Mouse (Mus musculus) testis, adult 2 months (tissue): ENCODE results near the gene Clic3. TPM values are rescaled to one million over a fixed set of nuclear protein-coding genes. Genes with fewer than 3 reads are reported as not detected.

Source experiments
- H3K27ac ChIP-seq: fragments of 200-500 bp; 2 replicates; pipeline ENCODE4 v1.5.1; 2012; ENCODE audit warnings: low read depth, low read length; ENCODE audit not compliant: control insufficient read depth, insufficient read depth
- H3K27me3 ChIP-seq: fragments of 200-500 bp; 2 replicates; pipeline ENCODE4 v1.6.1; 2012; ENCODE audit warnings: mild to moderate bottlenecking, low read length, moderate library complexity; ENCODE audit not compliant: control insufficient read depth, insufficient read depth
- H3K36me3 ChIP-seq: fragments of 200-500 bp; 2 replicates; pipeline ENCODE4 v1.6.1; 2012; ENCODE audit warnings: mild to moderate bottlenecking, low read length; ENCODE audit not compliant: control insufficient read depth, insufficient read depth
- H3K4me1 ChIP-seq: fragments of 200-500 bp; 2 replicates; pipeline ENCODE4 v1.6.1; 2012; ENCODE audit warnings: low read length; ENCODE audit not compliant: control insufficient read depth, insufficient read depth
- H3K4me3 ChIP-seq: fragments of 200-500 bp; 2 replicates; pipeline ENCODE4 v1.5.1; 2012; ENCODE audit warnings: low read depth, mild to moderate bottlenecking, low read length, moderate library complexity, mixed read lengths; ENCODE audit not compliant: control insufficient read depth
- CTCF ChIP-seq: fragments of 200-500 bp; IDR thresholded peaks from 2 replicates; pipeline ENCODE4 v1.5.1; 2012; ENCODE audit warnings: low read depth, mild to moderate bottlenecking, inconsistent platforms, low read length, moderate library complexity; ENCODE audit not compliant: control insufficient read depth, insufficient read depth, insufficient replicate concordance
- POLR2A ChIP-seq: fragments of 200-500 bp; IDR thresholded peaks from 2 replicates; pipeline ENCODE4 v1.6.1; 2012; ENCODE audit warnings: low read depth, mild to moderate bottlenecking, inconsistent platforms, low read length, moderate library complexity; ENCODE audit not compliant: control insufficient read depth
- polyA plus RNA-seq: library from polyadenylated mRNA; depleted of rRNA; stranded (reverse); fragments of >200 nt; gene quantifications from 2 replicates; pipeline ENCODE4 v1.2.3, GENCODE M21; 2012

Clic3 gene
- polyA plus RNA-seq, 1 experiment: 0.78 TPM

GRCm38 (mm10) chr2:25431308-25431855 is 25.3 kb upstream of the Clic3 start:
- Histone ChIP-seq H3K27ac (no peak overlapping the region), H3K4me3 (no peak overlapping the region), H3K27me3 (no peaks in the 10 kb centered on the region), H3K4me1 (peaks cover 6% of the 10 kb centered on the region), H3K36me3 (no peaks in the 10 kb centered on the region)
- TF ChIP-seq CTCF (no peak), POLR2A (no peak)

DNA sequence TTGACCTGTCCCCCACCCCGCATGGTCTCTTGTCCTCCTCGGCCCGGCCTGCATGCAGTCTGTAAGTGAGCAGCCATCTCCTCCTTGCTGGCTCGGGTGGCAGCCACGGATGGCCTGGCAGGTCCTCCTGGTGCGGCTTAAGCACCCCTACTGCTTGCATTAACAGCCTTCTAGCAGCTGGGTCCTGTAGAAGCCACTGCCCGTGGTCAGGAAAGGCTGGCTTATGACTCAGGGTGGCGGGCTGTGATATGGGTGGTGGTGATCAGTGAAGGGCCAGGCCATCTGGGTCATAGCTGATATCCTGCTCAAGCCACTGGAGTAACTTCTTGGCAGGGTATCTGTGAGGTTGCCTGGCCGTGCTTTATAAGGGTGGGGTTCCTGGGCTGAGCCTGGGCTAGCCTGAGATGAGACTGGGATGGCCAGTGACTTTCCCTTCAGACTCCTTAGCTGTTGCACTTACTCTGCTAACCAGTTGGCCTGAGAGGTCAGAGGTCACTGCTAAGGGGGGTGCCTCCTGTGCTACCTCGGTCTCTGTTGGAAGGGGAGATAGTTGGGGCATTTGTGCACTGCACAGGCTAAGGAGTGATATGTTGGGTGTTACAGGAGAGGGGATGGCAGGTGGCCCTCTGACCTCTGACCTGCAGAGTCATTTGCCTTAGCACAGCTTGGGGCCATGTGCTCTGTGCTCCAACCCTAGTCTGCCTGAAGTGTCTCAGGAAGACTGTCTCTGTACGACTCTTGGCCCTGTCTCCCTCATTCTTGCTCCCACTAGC is 24.1 kb upstream of the Clic3 start:
- no peaks in the 10 kb centered on the region for H3K36me3 ChIP-seq
- H3K27me3 ChIP-seq: no peaks in the 10 kb centered on the region
- no peak overlapping the region for H3K4me3 ChIP-seq
- H3K27ac ChIP-seq: no peak overlapping the region
- peaks cover 6% of the 10 kb centered on the region for H3K4me1 ChIP-seq
- no peak for TF ChIP-seq CTCF
- no peak for TF ChIP-seq POLR2A

GRCm38 (mm10) chr2:25433101-25433500 is 23.5 kb upstream of the Clic3 start:
- H3K4me1 ChIP-seq: peaks cover 6% of the 10 kb centered on the region
- no peak overlapping the region for H3K27ac ChIP-seq
- no peaks in the 10 kb centered on the region for H3K36me3 ChIP-seq
- H3K27me3 ChIP-seq: no peaks in the 10 kb centered on the region
- TF ChIP-seq POLR2A: no peak
- TF ChIP-seq CTCF: no peak
- no peak overlapping the region for H3K4me3 ChIP-seq

- TF ChIP-seq POLR2A (no peak), CTCF (no peak)
- H3K4me3 ChIP-seq: no peak overlapping the region
- H3K27me3 ChIP-seq: no peaks in the 10 kb centered on the region
- H3K4me1 ChIP-seq: peaks cover under 1% of the 10 kb centered on the region; the same call in 1 of the 2 replicates
- no peak overlapping the region for H3K27ac ChIP-seq
- H3K36me3 ChIP-seq: no peaks in the 10 kb centered on the region
These were observed 22.3 kb upstream of the Clic3 start for GRCm38 (mm10) chr2:25434292-25434691.

- no peaks in the 10 kb centered on the region for H3K36me3 ChIP-seq
- H3K27me3 ChIP-seq: no peaks in the 10 kb centered on the region
- H3K4me3 ChIP-seq: no peak overlapping the region
- no peaks in the 10 kb centered on the region for H3K4me1 ChIP-seq
- no peak for TF ChIP-seq CTCF
- no peak for TF ChIP-seq POLR2A
- no peak overlapping the region for H3K27ac ChIP-seq
These were observed 20.3 kb upstream of the Clic3 start for GRCm38 (mm10) chr2:25436286-25436820.

DNA sequence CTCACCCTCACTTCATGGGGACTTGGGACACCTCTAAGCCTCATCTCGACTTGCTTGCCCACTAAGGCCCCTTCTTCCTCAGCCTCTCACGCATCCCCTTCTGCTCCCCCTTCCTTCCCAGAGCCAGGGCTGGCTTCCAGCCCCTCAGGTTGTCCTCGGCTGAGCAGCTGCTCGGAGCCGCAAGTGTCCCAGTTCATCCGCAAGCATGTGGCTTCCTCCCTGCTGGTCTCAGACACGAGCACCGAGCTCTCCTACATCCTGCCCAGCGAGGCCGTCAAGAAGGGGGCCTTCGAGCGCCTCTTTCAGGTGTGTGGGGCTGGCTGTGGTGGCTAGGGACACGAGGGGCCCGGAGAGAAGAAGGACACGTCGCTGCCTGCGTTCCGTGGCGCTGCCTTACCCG is 15.6 kb upstream of the Clic3 start:
- Histone ChIP-seq H3K4me1 (no peaks in the 10 kb centered on the region), H3K36me3 (no peaks in the 10 kb centered on the region), H3K27ac (no peak overlapping the region), H3K4me3 (no peak overlapping the region), H3K27me3 (no peaks in the 10 kb centered on the region)
- TF ChIP-seq CTCF: no peak
- TF ChIP-seq POLR2A: no peak

GRCm38 (mm10) chr2:25442682-25443081 is 14.0 kb upstream of the Clic3 start:
- no peaks in the 10 kb centered on the region for H3K4me1 ChIP-seq
- TF ChIP-seq POLR2A: no peak
- TF ChIP-seq CTCF: no peak
- H3K36me3 ChIP-seq: no peaks in the 10 kb centered on the region
- no peak overlapping the region for H3K27ac ChIP-seq
- H3K4me3 ChIP-seq: no peak overlapping the region
- H3K27me3 ChIP-seq: no peaks in the 10 kb centered on the region
